Mouse (Mus musculus) layer of hippocampus, postnatal 14 days (tissue): ENCODE measurements around the gene Map4k3. TPM values are rescaled to one million over a fixed set of nuclear protein-coding genes. Genes with fewer than 3 reads are reported as not detected.
"Not testable (repeated sequence)": the region's sequence is repeated elsewhere in the genome, so short reads cannot be mapped to it uniquely, and the experiment has no call there.

Experiments
- DNase-seq, 2 experiments: peaks; one replicate each; pipeline ENCODE4 v3.0.0; 2021 to 2022; ENCODE audit warnings: low spot score in 2 of 2, mixed read lengths in 1 of 2
- total RNA-seq, 2 experiments: library from RNA; stranded (reverse); gene quantifications; 2 replicates each; pipeline ENCODE4 v1.2.3; 2021

The Map4k3 gene
- total RNA-seq, 2 experiments from 2014 or later: 83.3 to 85.6 TPM

DNA sequence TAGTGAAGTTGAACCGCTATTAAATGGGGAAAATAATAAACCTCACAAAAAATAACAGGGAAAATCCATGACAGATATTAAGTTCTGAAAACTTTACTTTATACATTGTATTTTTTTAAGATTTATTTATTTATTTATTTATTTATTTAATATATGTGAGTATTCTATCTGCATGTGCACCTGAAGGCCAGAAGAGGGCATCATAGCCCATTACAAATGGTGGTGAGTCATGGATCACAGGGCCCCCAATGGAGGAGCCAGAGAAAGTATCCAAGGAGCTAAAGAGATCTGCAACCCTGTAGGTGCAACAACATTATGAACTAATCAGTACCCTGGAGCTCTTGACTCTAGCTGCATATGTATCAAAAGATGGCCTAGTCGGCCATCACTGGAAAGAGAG, 158.6 kb downstream of the Map4k3 start:
- not testable (repeated sequence) for DNase-seq

- no peak for DNase-seq
These were observed 159.3 kb downstream of the Map4k3 start for GRCm38 (mm10) chr17:80568842-80569601.

DNA sequence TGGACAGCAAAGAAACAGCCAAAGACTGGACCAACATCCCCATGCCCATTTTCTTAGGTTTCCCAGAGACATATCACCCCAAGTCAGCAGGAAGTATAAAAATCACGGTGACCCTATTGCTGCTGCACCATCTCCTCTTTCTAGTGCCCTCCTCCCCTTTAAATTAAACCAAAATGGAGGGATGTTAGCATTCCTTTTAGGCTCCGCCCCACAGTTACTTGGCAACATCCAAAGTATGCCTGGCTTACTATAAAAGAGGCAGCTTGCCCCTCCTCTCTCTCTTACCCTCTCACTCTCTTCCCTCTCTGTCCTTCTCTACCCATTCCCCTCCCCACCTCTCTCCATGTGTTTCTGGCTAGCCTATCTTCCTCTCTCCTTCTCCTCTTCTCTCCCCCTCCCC, 159.8 kb downstream of the Map4k3 start:
- DNase-seq: no peak

- no peak for DNase-seq
These were observed 163.7 kb downstream of the Map4k3 start for GRCm38 (mm10) chr17:80564611-80564924.

GRCm38 (mm10) chr17:80563762-80564610, 164.3 kb downstream of the Map4k3 start:
- not testable (repeated sequence) for DNase-seq

DNA sequence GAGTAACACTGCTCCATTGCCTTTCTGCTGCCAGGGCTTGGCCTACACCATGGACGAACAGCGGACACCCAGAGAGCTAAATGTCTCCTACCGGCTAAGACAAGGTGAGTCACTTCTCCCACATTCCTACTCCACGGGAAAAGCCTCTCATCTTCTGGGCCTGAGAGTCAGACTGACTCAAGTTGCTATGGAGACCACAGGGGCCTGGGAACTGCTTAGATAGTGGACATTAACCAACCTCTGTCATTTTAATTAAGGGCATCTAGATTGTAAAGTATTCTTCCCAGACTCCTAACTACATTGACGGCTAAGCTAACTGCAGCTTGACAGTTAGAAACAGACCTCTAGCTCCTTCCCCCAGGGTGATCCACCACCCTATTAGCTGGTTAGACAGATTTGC, 165.5 kb downstream of the Map4k3 start:
- no peak for DNase-seq

GRCm38 (mm10) chr17:80560669-80561401, 167.4 kb downstream of the Map4k3 start:
- peak; percentile 61 to 77 for DNase-seq

GRCm38 (mm10) chr17:80559745-80560144, 168.5 kb downstream of the Map4k3 start:
- DNase-seq: no peak

DNA sequence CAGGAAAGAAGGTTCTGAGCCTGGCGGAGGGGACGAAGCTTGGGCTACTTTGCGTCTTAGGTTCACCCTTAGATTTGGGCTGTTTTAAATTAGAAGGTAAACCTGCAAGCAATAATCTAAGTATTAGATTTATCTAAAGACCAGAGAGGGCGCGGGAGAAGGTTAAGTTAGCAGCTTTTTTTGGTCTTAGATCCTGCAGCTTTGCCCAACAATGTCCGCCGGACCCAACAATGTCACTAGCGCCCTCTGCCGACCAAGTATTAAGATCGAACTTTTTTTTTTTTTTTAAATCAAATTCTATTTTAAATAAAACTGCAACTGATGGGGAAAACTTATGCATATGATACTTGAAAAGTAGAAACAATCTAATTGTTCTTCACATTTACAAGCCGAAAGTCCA, 169.2 kb downstream of the Map4k3 start:
- no peak for DNase-seq

- DNase-seq: no peak
These were observed 169.7 kb downstream of the Map4k3 start for GRCm38 (mm10) chr17:80558583-80558982.

DNA sequence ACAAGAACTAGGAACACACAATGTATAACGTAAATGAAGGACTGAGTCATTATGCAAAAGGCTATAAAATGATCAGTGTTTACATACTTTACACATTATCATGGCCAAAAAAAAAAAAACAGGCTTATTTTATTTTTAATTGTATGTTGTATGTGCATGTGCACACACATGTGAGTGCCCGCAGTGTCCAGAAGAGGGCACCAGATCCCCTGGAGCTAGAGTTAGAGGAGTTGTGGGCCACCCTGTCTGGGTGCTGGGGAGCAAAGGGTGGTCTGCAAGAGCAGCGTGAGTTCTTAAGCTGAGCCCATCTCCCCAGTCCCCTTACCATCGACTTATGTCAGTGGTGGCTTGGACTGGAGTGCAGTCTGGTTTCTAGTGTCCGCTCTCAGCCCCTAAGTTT, 170.8 kb downstream of the Map4k3 start:
- no peak for DNase-seq

GRCm38 (mm10) chr17:80553318-80554270, 174.7 kb downstream of the Map4k3 start:
- peak; percentile 86 to 91 for DNase-seq

DNA sequence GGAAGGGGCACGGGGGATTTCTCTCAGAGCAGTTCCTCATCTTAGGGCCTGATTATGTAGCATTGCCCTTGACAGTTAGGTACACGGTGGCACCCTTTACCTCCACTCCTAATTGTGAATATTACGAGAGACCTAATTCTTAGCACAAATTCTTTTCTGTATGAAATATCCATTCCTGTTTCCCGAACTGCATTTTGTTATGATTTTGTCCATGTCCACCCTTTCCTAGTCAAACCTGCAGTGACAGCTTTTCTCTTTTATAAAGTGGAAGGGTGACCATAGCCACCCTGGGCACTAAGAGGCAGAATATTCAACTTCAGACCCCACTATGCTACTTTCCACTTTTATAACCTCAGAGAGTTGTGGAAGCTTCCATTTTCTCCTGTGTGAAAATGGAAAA, 175.6 kb downstream of the Map4k3 start:
- DNase-seq: no peak

GRCm38 (mm10) chr17:80550981-80551380, 177.3 kb downstream of the Map4k3 start:
- no peak for DNase-seq

DNA sequence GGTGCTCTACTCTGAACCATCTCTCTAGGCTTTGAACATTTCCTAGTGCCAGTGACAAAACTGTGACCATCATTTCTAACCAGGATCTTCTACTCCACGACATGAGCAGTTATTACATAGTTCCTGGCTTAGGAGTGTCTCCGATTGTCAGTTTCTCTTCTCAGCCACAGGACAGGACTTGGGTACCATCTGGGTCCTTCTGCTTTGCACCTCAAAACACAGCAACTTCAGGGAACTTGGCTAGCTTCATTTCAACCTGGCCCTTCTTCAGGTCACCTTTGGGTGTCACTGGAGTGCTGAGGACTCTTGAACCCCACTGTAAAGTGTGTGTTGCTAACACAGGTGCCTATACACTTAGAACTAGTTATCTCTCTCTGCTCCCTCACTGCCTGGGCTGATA, 181.4 kb downstream of the Map4k3 start:
- no peak for DNase-seq

DNA sequence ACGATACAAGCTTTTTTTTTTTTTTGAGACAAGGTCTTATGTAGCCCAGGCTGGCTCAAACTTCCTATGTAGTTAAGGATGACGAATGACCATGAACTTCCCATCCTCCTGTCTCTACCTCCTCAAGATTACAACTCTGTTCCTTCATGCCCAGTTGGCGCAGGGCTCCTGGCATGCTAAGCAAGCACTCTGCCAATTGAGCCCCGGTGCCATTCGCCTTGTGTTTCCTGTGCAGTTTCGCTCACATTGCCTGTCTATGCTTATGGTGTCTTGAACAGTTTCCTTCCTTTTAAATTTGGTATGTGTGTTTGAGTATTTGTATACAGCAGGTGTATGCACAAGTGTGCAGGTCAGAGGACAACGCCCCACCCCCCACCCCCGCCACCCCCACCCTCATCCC, 182.1 kb downstream of the Map4k3 start:
- DNase-seq: no peak

- DNase-seq: no peak
These were observed 184.6 kb downstream of the Map4k3 start for GRCm38 (mm10) chr17:80543646-80544045.

GRCm38 (mm10) chr17:80537136-80537535, 191.1 kb downstream of the Map4k3 start:
- DNase-seq: no peak

DNA sequence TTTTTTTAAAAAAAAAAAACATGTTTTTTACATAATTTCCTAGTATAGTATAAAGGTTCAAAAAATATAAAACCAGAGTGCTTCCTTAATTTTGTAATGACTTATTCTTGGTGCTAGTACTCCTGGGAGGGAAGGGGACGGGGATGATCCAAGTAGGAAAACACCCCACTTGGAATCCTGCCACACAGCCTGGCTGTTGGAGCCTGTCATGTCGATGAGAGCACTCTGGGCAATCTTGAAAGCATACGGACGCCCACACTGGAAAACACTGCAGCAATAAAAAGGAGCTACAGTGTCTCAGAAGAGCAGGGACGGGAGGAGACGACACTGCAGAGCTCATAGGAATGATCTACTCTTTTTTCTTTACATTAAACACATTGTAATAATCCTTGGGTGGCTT, 192.7 kb downstream of the Map4k3 start:
- no peak for DNase-seq

- not testable (repeated sequence) for DNase-seq
These were observed 196.9 kb downstream of the Map4k3 start for GRCm38 (mm10) chr17:80531351-80531750.
